Mouse (Mus musculus): ENCODE data around the gene Taar1.

DNA sequence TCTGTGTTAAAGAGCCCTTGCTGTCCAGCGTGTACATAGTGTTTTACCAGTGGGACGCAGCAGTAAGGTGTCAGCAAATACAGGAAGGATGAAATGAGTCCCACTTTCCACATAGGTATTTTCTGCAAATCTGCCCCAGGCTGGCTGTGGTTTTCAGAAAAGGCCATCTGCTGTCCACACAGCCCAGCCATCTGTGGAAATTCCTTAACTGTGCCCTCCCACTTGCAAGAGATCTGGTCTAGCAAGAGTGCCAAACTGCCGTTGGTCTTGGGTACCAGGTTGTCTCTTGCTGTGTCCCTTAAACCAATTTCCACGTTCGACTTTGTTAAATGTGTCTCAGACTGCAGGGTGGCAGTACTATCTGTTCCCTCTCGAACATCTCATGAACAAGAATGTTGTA lies 31.6 kb downstream of the Taar1 start:
- no peak for TF ChIP-seq CTCF (IDR thresholded peaks at IDR 0.05; ENCODE audit: borderline replicate concordance, control insufficient read depth, extremely low read depth, insufficient read depth, low read length, poor library complexity)
- no peak for TF ChIP-seq POLR2A (IDR thresholded peaks at IDR 0.05; ENCODE audit: control insufficient read depth, extremely low read depth, insufficient read depth, low read length, poor library complexity)

Measured in thymus, adult 2 months (tissue).